Mouse (Mus musculus): ENCODE results near the gene Sema5a. TPM values are rescaled to one million over a fixed set of nuclear protein-coding genes. Genes with fewer than 3 reads are reported as not detected.
A peak's percentile ranks its signal among the peaks of the same experiment; 100 is the strongest.
"Not testable (repeated sequence)": the region's sequence is repeated elsewhere in the genome, so short reads cannot be mapped to it uniquely, and the experiment has no call there.

Gene Sema5a
- polyA plus RNA-seq, 1 experiment from 2014 or later: 0.63 TPM

- H3K9me3 ChIP-seq (replicated peaks); H3K4me1 ChIP-seq (replicated peaks); DNase-seq; H3K4me2 ChIP-seq; H3K36me3 ChIP-seq; H3K4me3 ChIP-seq (replicated peaks); H3K27ac ChIP-seq; H3K9ac ChIP-seq; H3K27me3 ChIP-seq: not testable (repeated sequence)
- WGBS (ENCODE audit: insufficient replicate concordance): 7% methylated on average over 8 of the region's 8 CpGs
- 0 out of 2 replicates have a peak, but pooled peaks have one; percentile 45 for ATAC-seq (ENCODE audit: low read depth)
Observed at GRCm38 (mm10) chr15:32232666-32233141, 11.9 kb upstream of the Sema5a start.

- Histone ChIP-seq H3K4me3 (replicated peaks) (no peak overlapping the region), H3K36me3 (no peaks in the 10 kb centered on the region), H3K27me3 (no peaks in the 10 kb centered on the region), H3K9me3 (replicated peaks) (no peaks in the 10 kb centered on the region), H3K4me1 (replicated peaks) (no peaks in the 10 kb centered on the region), H3K4me2 (no peak overlapping the region), H3K27ac (no peak overlapping the region), H3K9ac (no peak overlapping the region)
- 97% methylated on average over 1 of the region's 1 CpGs for WGBS (ENCODE audit: insufficient replicate concordance)
- ATAC-seq (ENCODE audit: low read depth) (no peak), DNase-seq (no peak)
Observed at GRCm38 (mm10) chr15:32233451-32233850, 11.2 kb upstream of the Sema5a start.

- H3K9ac ChIP-seq: no peak overlapping the region
- DNase-seq (no peak), ATAC-seq (ENCODE audit: low read depth) (no peak)
- no peak overlapping the region for H3K4me3 ChIP-seq (replicated peaks)
- H3K36me3 ChIP-seq: peaks cover 3% of the 10 kb centered on the region; the same call in 1 of the 2 replicates
- 55% methylated on average over 2 of the region's 2 CpGs for WGBS (ENCODE audit: insufficient replicate concordance)
- H3K9me3 ChIP-seq (replicated peaks): no peaks in the 10 kb centered on the region
- no peak overlapping the region for H3K4me2 ChIP-seq
- no peak overlapping the region for H3K27ac ChIP-seq
- H3K27me3 ChIP-seq: no peaks in the 10 kb centered on the region
- 0 out of 2 replicates have a peak, but pooled peaks cover 8% of the 10 kb centered on the region for H3K4me1 ChIP-seq (replicated peaks)
Observed at GRCm38 (mm10) chr15:32239099-32239498, 5.5 kb upstream of the Sema5a start.

- peaks cover 13% of the 10 kb centered on the region for H3K4me1 ChIP-seq (replicated peaks)
- no peak overlapping the region for H3K4me2 ChIP-seq
- H3K9ac ChIP-seq: no peak overlapping the region
- no peak overlapping the region for H3K4me3 ChIP-seq (replicated peaks)
- no peak for ATAC-seq (ENCODE audit: low read depth)
- DNase-seq: no peak
- WGBS (ENCODE audit: insufficient replicate concordance): 43% methylated on average over 3 of the region's 3 CpGs
- no peaks in the 10 kb centered on the region for H3K9me3 ChIP-seq (replicated peaks)
- no peak overlapping the region for H3K27ac ChIP-seq
- H3K27me3 ChIP-seq: peaks cover 6% of the 10 kb centered on the region
- peaks cover 3% of the 10 kb centered on the region; the same call in 1 of the 2 replicates for H3K36me3 ChIP-seq
Observed at GRCm38 (mm10) chr15:32240159-32240558, 4.5 kb upstream of the Sema5a start.

- no peak overlapping the region for H3K4me2 ChIP-seq
Observed at GRCm38 (mm10) chr15:32241666-32242065, 2.9 kb upstream of the Sema5a start.

GRCm38 (mm10) chr15:32243096-32243785 is 1.4 kb upstream of the Sema5a start:
- WGBS (ENCODE audit: insufficient replicate concordance): 55% methylated on average over 12 of the region's 12 CpGs
- no peak for ATAC-seq (ENCODE audit: low read depth)
- no peak overlapping the region for H3K9ac ChIP-seq

More at GRCm38 (mm10) chr15:32241666-32242065, 2.9 kb upstream of the Sema5a start:
- no peak overlapping the region for H3K27ac ChIP-seq
- no peak overlapping the region for H3K9ac ChIP-seq
- peaks cover 3% of the 10 kb centered on the region; the same call in 1 of the 2 replicates for H3K36me3 ChIP-seq
- H3K27me3 ChIP-seq: peaks cover 21% of the 10 kb centered on the region
- no peak overlapping the region for H3K4me3 ChIP-seq (replicated peaks)
- H3K9me3 ChIP-seq (replicated peaks): no peaks in the 10 kb centered on the region
- no peak for DNase-seq
- WGBS (ENCODE audit: insufficient replicate concordance): 72% methylated on average over 6 of the region's 6 CpGs
- no peak for ATAC-seq (ENCODE audit: low read depth)
- H3K4me1 ChIP-seq (replicated peaks): peaks cover 17% of the 10 kb centered on the region

GRCm38 (mm10) chr15:32243824-32244223 is 786 bp upstream of the Sema5a start:
- ATAC-seq (ENCODE audit: low read depth) (no peak), DNase-seq (no peak)
- Histone ChIP-seq H3K4me3 (replicated peaks) (peak overlapping the region; percentile 56), H3K27me3 (peaks cover 34% of the 10 kb centered on the region), H3K27ac (no peak overlapping the region), H3K36me3 (peaks cover 3% of the 10 kb centered on the region; the same call in 1 of the 2 replicates), H3K4me1 (replicated peaks) (peaks cover 17% of the 10 kb centered on the region), H3K9ac (peak overlapping the region; percentile 19; the same call in 1 of the 2 replicates), H3K4me2 (peak overlapping the region; percentile 81), H3K9me3 (replicated peaks) (no peaks in the 10 kb centered on the region)
- WGBS (ENCODE audit: insufficient replicate concordance): 34% methylated on average over 7 of the region's 7 CpGs

More at GRCm38 (mm10) chr15:32243096-32243785, 1.4 kb upstream of the Sema5a start:
- Histone ChIP-seq H3K4me1 (replicated peaks) (peaks cover 17% of the 10 kb centered on the region), H3K9me3 (replicated peaks) (no peaks in the 10 kb centered on the region), H3K27ac (no peak overlapping the region), H3K36me3 (peaks cover 3% of the 10 kb centered on the region; the same call in 1 of the 2 replicates), H3K27me3 (peaks cover 34% of the 10 kb centered on the region), H3K4me3 (replicated peaks) (peak overlapping the region; percentile 56), H3K4me2 (peak overlapping the region; percentile 81)
- no peak for DNase-seq

GRCm38 (mm10) chr15:32244956-32245836 is 586 bp downstream of the Sema5a start:
- DNase-seq: no peak
- WGBS (ENCODE audit: insufficient replicate concordance): 1% methylated on average over 52 of the region's 52 CpGs
- peak overlapping the region; percentile 52 for H3K9ac ChIP-seq
- peaks cover 17% of the 10 kb centered on the region for H3K4me1 ChIP-seq (replicated peaks)
- H3K4me2 ChIP-seq: peak overlapping the region; percentile 81
- peaks cover 34% of the 10 kb centered on the region for H3K27me3 ChIP-seq
- no peak overlapping the region for H3K27ac ChIP-seq
- peaks cover 3% of the 10 kb centered on the region; the same call in 1 of the 2 replicates for H3K36me3 ChIP-seq
- peak; percentile 63 for ATAC-seq (ENCODE audit: low read depth)
- no peaks in the 10 kb centered on the region for H3K9me3 ChIP-seq (replicated peaks)
- H3K4me3 ChIP-seq (replicated peaks): peak overlapping the region; percentile 56

- Histone ChIP-seq H3K4me1 (replicated peaks) (peaks cover 17% of the 10 kb centered on the region), H3K9me3 (replicated peaks) (no peaks in the 10 kb centered on the region), H3K4me3 (replicated peaks) (peak overlapping the region; percentile 56), H3K36me3 (no peaks in the 10 kb centered on the region), H3K27ac (no peak overlapping the region), H3K27me3 (peaks cover 34% of the 10 kb centered on the region), H3K9ac (peak overlapping the region; percentile 22; the same call in 1 of the 2 replicates), H3K4me2 (peak overlapping the region; percentile 81)
- DNase-seq (peak; percentile 15), ATAC-seq (ENCODE audit: low read depth) (no peak)
- WGBS (ENCODE audit: insufficient replicate concordance): 1% methylated on average over 47 of the region's 47 CpGs
Observed at GRCm38 (mm10) chr15:32245837-32246670, 1.4 kb downstream of the Sema5a start.

GRCm38 (mm10) chr15:32247281-32247680 is 2.7 kb downstream of the Sema5a start:
- Histone ChIP-seq H3K4me3 (replicated peaks) (no peak overlapping the region), H3K9me3 (replicated peaks) (no peaks in the 10 kb centered on the region), H3K4me1 (replicated peaks) (peaks cover 17% of the 10 kb centered on the region), H3K27me3 (peaks cover 34% of the 10 kb centered on the region), H3K27ac (no peak overlapping the region), H3K36me3 (no peaks in the 10 kb centered on the region), H3K9ac (no peak overlapping the region), H3K4me2 (no peak overlapping the region)
- WGBS (ENCODE audit: insufficient replicate concordance): 50% methylated on average over 5 of the region's 5 CpGs
- DNase-seq: no peak
- ATAC-seq (ENCODE audit: low read depth): no peak

All from liver, embryonic 13.5 days (tissue).